Mouse (Mus musculus) liver, postnatal 0 days (tissue): ENCODE measurements around the gene Dclre1b. TPM values are rescaled to one million over a fixed set of nuclear protein-coding genes. Genes with fewer than 3 reads are reported as not detected.
"Not testable (repeated sequence)": the region's sequence is repeated elsewhere in the genome, so short reads cannot be mapped to it uniquely, and the experiment has no call there.

Source experiments
- ATAC-seq: fragments of 200-750 bp; cut with Nextera tagmentation; 2 replicates; pipeline ENCODE4 v1.8.0; 2017; ENCODE audit warnings: mild to moderate bottlenecking, moderate library complexity
- DNase-seq: peaks from one replicate; pipeline ENCODE4 v3.0.0-alpha.2; 2016
- H3K27ac ChIP-seq: fragments of 300-500 bp; sonication (generic); 2 replicates; pipeline ENCODE4 v1.5.1; 2014; ENCODE audit warnings: antibody characterized with exemption, moderate library complexity, mild to moderate bottlenecking, low read depth
- H3K27me3 ChIP-seq: fragments of 300-500 bp; sonication (generic); 2 replicates; pipeline ENCODE4 v1.6.1; 2014; ENCODE audit warnings: low read length, control low read depth, mixed read lengths; ENCODE audit not compliant: insufficient read depth
- H3K36me3 ChIP-seq: fragments of 300-500 bp; sonication (generic); replicated peaks from 2 replicates; pipeline ENCODE4 v1.6.1; 2014; ENCODE audit warnings: mild to moderate bottlenecking, control low read depth, low read length, moderate library complexity, mixed read lengths; ENCODE audit not compliant: insufficient read depth
- H3K4me1 ChIP-seq: fragments of 300-500 bp; sonication (generic); 2 replicates; pipeline ENCODE4 v1.6.1; 2014; ENCODE audit warnings: antibody characterized with exemption, mild to moderate bottlenecking, control low read depth; ENCODE audit not compliant: insufficient read depth
- H3K4me2 ChIP-seq: fragments of 300-500 bp; sonication (generic); 2 replicates; pipeline ENCODE4 v1.6.1; 2014; ENCODE audit warnings: low read depth, mild to moderate bottlenecking, low read length, moderate library complexity, mixed read lengths
- H3K4me3 ChIP-seq: fragments of 300-500 bp; sonication (generic); 2 replicates; pipeline ENCODE4 v1.5.1; 2014; ENCODE audit warnings: low read depth, low read length
- H3K9ac ChIP-seq: fragments of 300-500 bp; sonication (generic); replicated peaks from 2 replicates; pipeline ENCODE4 v1.6.1; 2014; ENCODE audit warnings: mild to moderate bottlenecking, moderate library complexity
- H3K9me3 ChIP-seq: fragments of 300-500 bp; sonication (generic); 2 replicates; pipeline ENCODE4 v1.6.1; 2016; ENCODE audit warnings: mild to moderate bottlenecking, control low read depth, low read length, mixed read lengths
- CTCF ChIP-seq: sonication (generic); IDR thresholded peaks from 2 replicates; pipeline ENCODE4 v1.5.1; 2016; ENCODE audit warnings: antibody characterized with exemption, low read depth
- EP300 ChIP-seq: IDR thresholded peaks from 2 replicates; pipeline ENCODE4 v1.6.1; 2016; ENCODE audit warnings: antibody characterized with exemption, low read depth, mild to moderate bottlenecking
- WGBS: fragments of 180-500 bp; shearing (Covaris S2); extraction: QIAGEN DNeasy Blood & Tissue Kit; methylation state at CpG from one replicate; pipeline ENCODE4 v1.1.7; 2014; ENCODE audit not compliant: insufficient replicate concordance; 5-methylcytosine and 5-hydroxymethylcytosine counted together
- polyA plus RNA-seq: library from polyadenylated mRNA; unstranded; fragments of >200 nt; fragmentation: Nextera tagmentation; extraction: Ambion mirVana; gene quantifications from 2 replicates; pipeline ENCODE4 v1.2.1, GENCODE M21; 2015

Gene Dclre1b
- polyA plus RNA-seq, 1 experiment from 2014 or later = 22.8 TPM

- WGBS = 5% methylated on average over 10 of the region's 10 CpGs
- peak overlapping the region; percentile 99 for H3K27ac ChIP-seq
- H3K9ac ChIP-seq = peak overlapping the region; percentile 47
- peaks cover 56% of the 10 kb centered on the region for H3K4me1 ChIP-seq
- peaks cover 34% of the 10 kb centered on the region for H3K36me3 ChIP-seq
- H3K4me2 ChIP-seq = peak overlapping the region; percentile 49
- DNase-seq (peak; percentile 82), ATAC-seq (peak; percentile 91)
- H3K4me3 ChIP-seq = no peak overlapping the region
- no peaks in the 10 kb centered on the region for H3K9me3 ChIP-seq
- H3K27me3 ChIP-seq = no peaks in the 10 kb centered on the region
- TF ChIP-seq CTCF (no peak; the same call in 1 of the 2 replicates), EP300 (peak; percentile 79)
These were observed 7.4 kb downstream of the Dclre1b start for GRCm38 (mm10) chr3:103801631-103802531.

- Histone ChIP-seq H3K4me2 (0 out of 2 replicates have a peak overlapping the region, but pooled peaks have one; percentile 50), H3K27ac (peak overlapping the region; percentile 99), H3K36me3 (peaks cover 19% of the 10 kb centered on the region), H3K4me3 (no peak overlapping the region), H3K27me3 (no peaks in the 10 kb centered on the region), H3K4me1 (peaks cover 47% of the 10 kb centered on the region), H3K9ac (no peak overlapping the region), H3K9me3 (no peaks in the 10 kb centered on the region)
- 55% methylated on average over 2 of the region's 2 CpGs for WGBS
- ATAC-seq = peak; percentile 68
- no peak for TF ChIP-seq CTCF
- peak; percentile 100 for TF ChIP-seq EP300
- peak; percentile 51 for DNase-seq
These were observed 9.7 kb downstream of the Dclre1b start for GRCm38 (mm10) chr3:103799507-103799906.

GRCm38 (mm10) chr3:103796389-103796788 lies 12.9 kb downstream of the Dclre1b start:
- TF ChIP-seq EP300 (no peak), CTCF (no peak)
- H3K27ac ChIP-seq = no peak overlapping the region
- 62% methylated on average over 2 of the region's 2 CpGs for WGBS
- DNase-seq (no peak), ATAC-seq (no peak)
- H3K9ac ChIP-seq = no peak overlapping the region
- H3K4me3 ChIP-seq = no peak overlapping the region
- H3K27me3 ChIP-seq = no peaks in the 10 kb centered on the region
- H3K36me3 ChIP-seq = no peaks in the 10 kb centered on the region
- H3K4me1 ChIP-seq = peaks cover 40% of the 10 kb centered on the region
- no peak overlapping the region for H3K4me2 ChIP-seq
- no peaks in the 10 kb centered on the region for H3K9me3 ChIP-seq

DNA sequence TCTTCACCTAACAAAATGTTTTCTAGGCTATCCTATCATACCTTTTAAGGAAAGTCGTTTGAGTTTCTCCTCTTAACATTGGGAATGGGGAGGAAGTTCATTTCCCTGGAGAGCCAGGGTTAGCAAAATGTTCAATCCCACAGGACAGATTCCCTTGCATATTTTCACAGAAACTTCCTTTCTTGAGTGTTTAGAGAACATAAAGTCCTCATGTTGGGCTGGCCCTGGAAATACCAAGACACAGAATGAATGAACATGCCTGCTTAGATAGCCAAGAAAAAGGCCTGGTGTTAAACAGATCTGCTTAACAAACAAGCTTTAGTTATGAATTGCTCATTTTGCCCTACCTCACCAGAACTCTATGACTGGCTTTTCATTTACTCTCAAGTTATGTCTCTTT lies 16.7 kb downstream of the Dclre1b start:
- WGBS = 84% methylated on average over 1 of the region's 1 CpGs
- H3K9me3 ChIP-seq = no peaks in the 10 kb centered on the region
- no peaks in the 10 kb centered on the region for H3K36me3 ChIP-seq
- ATAC-seq (no peak), DNase-seq (no peak)
- no peaks in the 10 kb centered on the region for H3K27me3 ChIP-seq
- no peak for TF ChIP-seq EP300
- TF ChIP-seq CTCF = no peak
- peak overlapping the region; percentile 97 for H3K27ac ChIP-seq
- peak overlapping the region; percentile 71; the same call in 1 of the 2 replicates for H3K4me2 ChIP-seq
- H3K4me1 ChIP-seq = peaks cover 32% of the 10 kb centered on the region
- 0 out of 2 replicates have a peak overlapping the region, but pooled peaks have one; percentile 2 for H3K9ac ChIP-seq
- no peak overlapping the region for H3K4me3 ChIP-seq

DNA sequence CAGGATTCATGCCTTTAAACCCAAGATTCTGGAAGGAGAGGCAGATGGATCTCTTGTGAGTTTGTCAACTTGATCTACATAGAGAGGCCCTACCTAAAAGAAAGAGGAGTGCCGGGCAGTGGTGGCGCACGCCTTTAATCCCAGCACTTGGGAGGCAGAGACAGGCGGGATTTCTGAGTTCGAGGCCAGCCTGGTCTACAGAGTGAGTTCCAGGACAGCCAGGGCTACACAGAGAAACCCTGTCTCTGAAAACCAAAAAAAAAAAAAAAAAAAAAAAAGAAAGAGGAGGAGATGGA lies 17.2 kb downstream of the Dclre1b start:
- H3K9ac ChIP-seq = peak overlapping the region; percentile 99
- H3K4me2 ChIP-seq = peak overlapping the region; percentile 71
- 69% methylated on average over 5 of the region's 5 CpGs for WGBS
- H3K27ac ChIP-seq = peak overlapping the region; percentile 97
- H3K4me1 ChIP-seq = peaks cover 36% of the 10 kb centered on the region
- H3K36me3 ChIP-seq, DNase-seq, H3K27me3 ChIP-seq, H3K9me3 ChIP-seq, ATAC-seq: not testable (repeated sequence)
- peak overlapping the region; percentile 91 for H3K4me3 ChIP-seq

GRCm38 (mm10) chr3:103791230-103792110 lies 17.8 kb downstream of the Dclre1b start, which contains the start of gene Hipk1:
TSS of gene Hipk1 (minus strand) at chr3:103791563.
- peaks cover 38% of the 10 kb centered on the region for H3K4me1 ChIP-seq
- H3K27me3 ChIP-seq = no peaks in the 10 kb centered on the region

More at GRCm38 (mm10) chr3:103791230-103792110, 17.8 kb downstream of the Dclre1b start, which contains the start of gene Hipk1:
- Histone ChIP-seq H3K9me3 (no peaks in the 10 kb centered on the region), H3K4me2 (peak within 1 kb of the TSS; percentile 71), H3K27ac (peak within 1 kb of the TSS; percentile 97), H3K9ac (peak within 1 kb of the TSS; percentile 99), H3K36me3 (no peaks in the 10 kb centered on the region), H3K4me3 (peak within 1 kb of the TSS; percentile 91)
- DNase-seq (peak; percentile 95), ATAC-seq (peak; percentile 95)
- TF ChIP-seq CTCF = peak; percentile 25; the same call in 1 of the 2 replicates
- peak; percentile 61; the same call in 1 of the 2 replicates for TF ChIP-seq EP300
- 8% methylated on average over 48 of the region's 49 CpGs for WGBS
